Mouse (Mus musculus): ENCODE data around the gene Pfn1. TPM values are rescaled to one million over a fixed set of nuclear protein-coding genes. Genes with fewer than 3 reads are reported as not detected.

Pfn1 gene
- total RNA-seq, 2 experiments from 2014 or later, result 303 to 305 TPM

Other genes with a start within 250 kb of the Pfn1 start
- gene Pelp1, start 244.6 kb downstream of the Pfn1 start, total RNA-seq (2021), result 10 to 100 TPM; 19.0 to 19.3 TPM
- 10 to 100 TPM; 11.3 to 12.5 TPM for gene Arrb2, start 222.0 kb downstream of the Pfn1 start, total RNA-seq (2021)
- 1 to 10 TPM; 7.5 to 8.2 TPM for gene Med11, start 202.7 kb downstream of the Pfn1 start, total RNA-seq (2021)
- gene Zmynd15, start 195.2 kb downstream of the Pfn1 start, total RNA-seq (2021), result 1 to 10 TPM; 1.7 to 2.8 TPM
- 1 to 10 TPM; 8.3 to 9.9 TPM for gene Cxcl16, start 194.7 kb downstream of the Pfn1 start, total RNA-seq (2021)
- 1 to 10 TPM; 1.4 to 2.4 TPM for gene Tm4sf5, start 149.4 kb downstream of the Pfn1 start, total RNA-seq (2021)
- not detected for gene Vmo1, start 140.0 kb downstream of the Pfn1 start, total RNA-seq (2021)
- not detected for gene Gltpd2, start 135.4 kb downstream of the Pfn1 start, total RNA-seq (2021)
- 100 to 1,000 TPM; 226 to 256 TPM for gene Psmb6, start 129.3 kb downstream of the Pfn1 start, total RNA-seq (2021)
- gene Gm40193, start 121.7 kb downstream of the Pfn1 start, total RNA-seq (2021), result not detected
- gene Pld2, start 114.6 kb downstream of the Pfn1 start, total RNA-seq (2021), result 1 to 10 TPM; 5.9 to 6.1 TPM
- 10 to 100 TPM; 41.3 to 48.0 TPM for gene Mink1, start 91.8 kb downstream of the Pfn1 start, total RNA-seq (2021)
- gene 4930544D05Rik, start 38.8 kb downstream of the Pfn1 start, total RNA-seq (2021), result not detected
- not detected for gene Chrne, start 35.4 kb downstream of the Pfn1 start, total RNA-seq (2021)
- under 1 TPM; 0.21 to 0.35 TPM for gene Gp1ba, start 15.5 kb downstream of the Pfn1 start, total RNA-seq (2021)
- gene Rnf167, start 7.4 kb downstream of the Pfn1 start, total RNA-seq (2021), result 10 to 100 TPM; 51.4 to 63.0 TPM
- 100 to 1,000 TPM; 619 to 711 TPM for gene Slc25a11, start 7.2 kb downstream of the Pfn1 start, total RNA-seq (2021)
- 1,000 to 10,000 TPM; 1,596 to 1,839 TPM for gene Eno3, start 2.6 kb upstream of the Pfn1 start, total RNA-seq (2021)
- 10 to 100 TPM; 89.3 to 93.9 TPM for gene Spag7, start 14.8 kb upstream of the Pfn1 start, total RNA-seq (2021)
- 10 to 100 TPM; 34.0 to 36.9 TPM for gene Camta2, start 33.5 kb upstream of the Pfn1 start, total RNA-seq (2021)
- 1 to 10 TPM; 6.1 to 7.7 TPM for gene Inca1, start 45.5 kb upstream of the Pfn1 start, total RNA-seq (2021)
- 100 to 1,000 TPM; 469 to 485 TPM for gene Kif1c, start 45.9 kb upstream of the Pfn1 start, total RNA-seq (2021)
- gene Zfp3, start 109.6 kb upstream of the Pfn1 start, total RNA-seq (2021), result 1 to 10 TPM; 7.5 to 7.7 TPM
- gene Scimp, start 157.9 kb upstream of the Pfn1 start, total RNA-seq (2021), result 1 to 10 TPM in 1 of 2 experiments, under 1 TPM in 1; 0.42 to 1.1 TPM
- gene Rabep1, start 190.1 kb upstream of the Pfn1 start, total RNA-seq (2021), result 10 to 100 TPM; 37.6 to 39.0 TPM